14 mouse cellular contexts compared by ENCODE assay signal in the genomic region with DNA sequence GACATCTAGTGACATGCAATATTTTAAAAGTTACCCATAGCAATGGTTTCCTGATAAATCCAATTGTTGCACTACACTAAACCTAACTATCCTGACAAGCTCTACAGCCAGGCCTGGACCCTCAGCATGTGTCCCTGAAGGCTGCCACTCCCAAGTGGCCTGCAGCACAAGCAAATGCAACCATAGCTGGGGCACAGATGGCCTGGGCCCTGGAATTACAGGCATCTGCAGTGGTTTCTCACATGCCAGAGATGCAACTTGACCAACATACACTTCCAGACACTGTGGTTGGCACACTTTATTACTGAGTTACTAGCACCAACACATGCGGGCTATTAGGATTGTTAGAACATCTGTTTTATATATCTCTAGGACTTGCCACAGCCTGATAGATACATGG.
"Had no signal": no experiment of that assay in that cellular context is flagged by ENCODE, and none has a peak within 500 bp of the region (broad histone marks: within the 10 kb centered on the region; RNA-seq: fewer than 3 reads in every experiment).

No protein-coding gene starts in this region.

- H3K9ac ChIP-seq: lung, embryonic 14.5 days; midbrain, embryonic 12.5 days; stomach, embryonic 15.5 days had no signal

- H3K36me3 ChIP-seq: midbrain, embryonic 10.5 days; midbrain, embryonic 12.5 days; stomach, embryonic 15.5 days had no signal

- H3K4me3 ChIP-seq: midbrain, embryonic 10.5 days; midbrain, embryonic 12.5 days; stomach, embryonic 15.5 days had no signal

- H3K9me3 ChIP-seq: midbrain, embryonic 10.5 days; midbrain, embryonic 12.5 days; stomach, embryonic 15.5 days had no signal

- H3K27me3 ChIP-seq: midbrain, embryonic 12.5 days; stomach, embryonic 15.5 days had no signal

- H3K4me2 ChIP-seq: lung, embryonic 14.5 days; midbrain, embryonic 12.5 days; stomach, embryonic 15.5 days had no signal

- ATAC-seq: midbrain, embryonic 16.5 days had no signal

- DNase-seq: lung, adult 18-20 months; lung, embryonic 14.5 days; lung, postnatal 10 days; lung, postnatal 4 days; midbrain, embryonic 14.5 days; right cerebral cortex, postnatal 14 days; thymus, adult 2 months; thymus, postnatal 25 days; thymus, postnatal 4 days had no signal

- H3K27ac ChIP-seq: midbrain, embryonic 10.5 days; midbrain, embryonic 12.5 days; stomach, embryonic 15.5 days; stomach, postnatal 0 days had no signal

- H3K4me1 ChIP-seq: stomach, embryonic 15.5 days had no signal
